Mouse (Mus musculus) heart, embryonic 15.5 days (tissue): Measurements from ENCODE around the gene Xpr1. TPM values are rescaled to one million over a fixed set of nuclear protein-coding genes. Genes with fewer than 3 reads are reported as not detected.
A peak's percentile ranks its signal among the peaks of the same experiment; 100 is the strongest.

Experiments used
- ATAC-seq: fragments of 200-750 bp; cut with Nextera tagmentation; replicated peaks from 2 replicates; pipeline ENCODE4 v1.8.0; 2017; ENCODE audit warnings: low read depth, moderate TSS enrichment; ENCODE audit not compliant: insufficient number of reproducible peaks, insufficient read depth, low FRiP score
- H3K27ac ChIP-seq: fragments of 300-500 bp; sonication (generic); 2 replicates; pipeline ENCODE4 v1.5.1; 2015; ENCODE audit warnings: mild to moderate bottlenecking, inconsistent platforms
- H3K27me3 ChIP-seq: fragments of 300-500 bp; sonication (generic); 2 replicates; pipeline ENCODE4 v1.6.1; 2015; ENCODE audit warnings: inconsistent platforms
- H3K36me3 ChIP-seq: fragments of 300-500 bp; sonication (generic); 2 replicates; pipeline ENCODE4 v1.6.1; 2015; ENCODE audit warnings: mild to moderate bottlenecking, inconsistent platforms
- H3K4me1 ChIP-seq: fragments of 300-500 bp; sonication (generic); replicated peaks from 2 replicates; pipeline ENCODE4 v1.6.1; 2015; ENCODE audit warnings: inconsistent platforms
- H3K4me2 ChIP-seq: fragments of 300-500 bp; sonication (generic); 2 replicates; pipeline ENCODE4 v1.6.1; 2015; ENCODE audit warnings: inconsistent platforms, mild to moderate bottlenecking, moderate library complexity
- H3K4me3 ChIP-seq: fragments of 300-500 bp; sonication (generic); 2 replicates; pipeline ENCODE4 v1.5.1; 2015; ENCODE audit warnings: mild to moderate bottlenecking, inconsistent platforms
- H3K9ac ChIP-seq: fragments of 300-500 bp; sonication (generic); 2 replicates; pipeline ENCODE4 v1.6.1; 2015; ENCODE audit warnings: mild to moderate bottlenecking, inconsistent platforms
- H3K9me3 ChIP-seq: fragments of 300-500 bp; sonication (generic); replicated peaks from 2 replicates; pipeline ENCODE4 v1.6.1; 2016; ENCODE audit warnings: inconsistent platforms
- WGBS: fragments of 180-500 bp; shearing (Covaris S2); methylation state at CpG from one replicate; pipeline ENCODE4 v1.1.7; 2015; ENCODE audit warnings: mixed read lengths; 5-methylcytosine and 5-hydroxymethylcytosine counted together
- polyA plus RNA-seq: library from polyadenylated mRNA; unstranded; fragments of >200 nt; fragmentation: Nextera tagmentation; extraction: Ambion mirVana; gene quantifications from 2 replicates; pipeline ENCODE4 v1.2.1, GENCODE M21; 2015

Xpr1 gene
- polyA plus RNA-seq, 1 experiment from 2014 or later: 8.9 TPM

DNA sequence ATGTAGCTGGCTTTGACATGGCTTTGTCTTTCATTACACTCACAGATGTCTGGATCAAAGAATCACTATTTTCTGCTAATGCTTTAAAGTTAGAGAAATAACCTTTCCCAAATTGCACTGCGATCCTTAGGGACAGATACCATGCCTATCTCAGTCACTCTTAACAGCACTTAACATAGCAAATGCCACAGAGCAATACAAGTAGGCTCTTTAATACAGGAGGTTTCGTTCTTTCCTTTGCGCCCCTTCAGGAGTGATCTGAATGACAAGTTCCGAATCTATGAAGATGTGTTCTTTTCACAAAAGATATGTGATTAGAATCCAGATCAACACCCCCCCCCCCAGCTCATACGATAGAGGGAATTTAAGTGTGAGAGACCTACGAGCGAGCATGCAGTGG lies 12.1 kb upstream of the Xpr1 start:
- Histone ChIP-seq H3K9ac (no peak overlapping the region), H3K4me2 (0 out of 2 replicates have a peak overlapping the region, but pooled peaks have one; percentile 9), H3K36me3 (no peaks in the 10 kb centered on the region), H3K4me1 (0 out of 2 replicates have a peak, but pooled peaks cover 6% of the 10 kb centered on the region), H3K9me3 (no peaks in the 10 kb centered on the region), H3K4me3 (no peak overlapping the region), H3K27ac (no peak overlapping the region), H3K27me3 (no peaks in the 10 kb centered on the region)
- no peak for ATAC-seq
- 50% methylated on average over 7 of the region's 7 CpGs for WGBS

DNA sequence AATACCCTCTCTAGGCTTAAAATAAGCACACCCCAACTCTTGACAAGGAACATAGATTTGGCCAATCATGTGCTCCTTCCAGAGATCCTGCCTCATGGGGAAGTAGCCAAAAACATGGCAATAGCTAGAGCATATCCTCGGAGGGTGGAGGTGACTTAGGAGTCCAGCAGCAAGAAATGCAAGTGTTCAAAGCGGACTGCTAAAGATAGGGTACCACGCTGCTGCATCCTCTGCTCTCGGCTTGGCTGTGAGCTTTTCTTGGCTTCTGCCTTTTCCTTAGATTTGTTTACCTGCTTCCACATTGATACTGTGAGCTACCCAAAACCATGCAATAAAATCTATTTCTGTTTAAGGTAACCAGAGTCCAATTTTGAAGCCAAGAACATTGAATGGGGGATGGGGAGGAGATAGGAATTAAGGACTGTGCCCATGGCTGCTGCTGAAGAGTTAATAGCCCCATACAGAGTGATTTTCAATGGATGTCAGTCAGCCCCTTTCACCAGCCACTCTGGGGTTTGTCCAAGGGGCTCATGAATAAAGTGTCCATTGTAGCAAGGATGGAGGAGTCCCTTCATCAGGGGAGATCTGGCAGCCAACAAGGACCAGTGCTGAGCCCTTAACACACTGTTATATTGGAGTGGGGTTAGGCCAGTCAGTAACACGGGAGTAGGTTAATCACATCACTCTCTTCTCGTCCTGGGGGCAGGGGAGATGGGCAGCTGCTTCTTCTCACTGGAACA lies 10.1 kb upstream of the Xpr1 start:
- H3K36me3 ChIP-seq: no peaks in the 10 kb centered on the region
- H3K4me3 ChIP-seq: no peak overlapping the region
- no peaks in the 10 kb centered on the region for H3K27me3 ChIP-seq
- H3K27ac ChIP-seq: no peak overlapping the region
- no peak for ATAC-seq
- 0 out of 2 replicates have a peak, but pooled peaks cover 6% of the 10 kb centered on the region for H3K4me1 ChIP-seq
- no peak overlapping the region for H3K9ac ChIP-seq
- no peak overlapping the region for H3K4me2 ChIP-seq
- H3K9me3 ChIP-seq: no peaks in the 10 kb centered on the region
- 58% methylated on average over 6 of the region's 6 CpGs for WGBS

DNA sequence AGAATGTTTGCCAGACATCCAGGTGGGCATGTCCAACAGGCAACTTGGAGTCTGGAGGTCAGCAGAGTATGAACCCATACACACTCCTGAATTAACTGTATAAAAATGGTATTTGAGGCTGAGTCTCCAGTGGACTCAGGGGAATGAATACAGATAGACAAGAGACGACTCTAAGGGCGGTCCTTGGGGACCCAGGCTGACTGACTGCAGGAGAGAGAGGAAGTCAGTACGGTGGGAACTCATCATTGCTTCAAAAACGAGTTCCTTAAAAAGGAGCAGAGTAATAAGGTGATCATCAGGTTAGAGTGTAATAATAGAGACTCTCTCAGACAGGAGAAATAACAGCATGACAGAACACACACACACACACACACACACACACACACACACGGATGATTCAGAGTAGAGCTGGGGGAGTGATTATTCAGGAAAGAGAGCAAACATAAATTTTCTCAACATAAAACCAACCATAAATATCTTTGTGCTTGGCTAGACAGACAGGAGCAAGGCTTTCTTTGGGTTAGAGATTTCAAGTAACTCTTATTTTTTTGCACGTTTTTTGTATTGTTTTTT lies 8.6 kb upstream of the Xpr1 start:
- Histone ChIP-seq H3K4me1 (0 out of 2 replicates have a peak, but pooled peaks cover 6% of the 10 kb centered on the region), H3K27me3 (no peaks in the 10 kb centered on the region), H3K27ac (no peak overlapping the region), H3K36me3 (no peaks in the 10 kb centered on the region), H3K4me2 (no peak overlapping the region), H3K9me3 (no peaks in the 10 kb centered on the region), H3K4me3 (no peak overlapping the region), H3K9ac (no peak overlapping the region)
- 49% methylated on average over 6 of the region's 6 CpGs for WGBS
- ATAC-seq: no peak

DNA sequence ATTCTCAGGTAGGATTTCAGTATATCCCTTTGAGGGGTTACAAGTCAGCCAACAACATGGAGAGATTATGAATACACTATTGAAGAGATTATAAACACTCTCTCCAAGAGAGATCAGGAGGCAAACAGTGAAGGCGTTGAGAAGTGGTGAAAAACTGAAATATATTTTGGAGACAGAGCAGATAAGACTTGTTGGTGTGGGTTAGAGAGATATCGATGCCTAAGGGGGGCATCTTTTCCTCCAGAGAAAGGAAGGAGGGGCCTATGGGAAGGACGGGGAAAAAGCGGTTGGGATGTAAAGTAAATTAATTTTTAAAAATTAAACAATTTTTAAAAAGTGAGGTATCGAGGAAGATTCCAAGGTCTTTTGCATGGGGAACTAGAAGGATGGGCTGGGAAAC lies 8.1 kb upstream of the Xpr1 start:
- H3K9ac ChIP-seq: no peak overlapping the region
- H3K36me3 ChIP-seq: no peaks in the 10 kb centered on the region
- 78% methylated on average over 5 of the region's 5 CpGs for WGBS
- ATAC-seq: no peak
- no peak overlapping the region for H3K4me2 ChIP-seq
- H3K27me3 ChIP-seq: no peaks in the 10 kb centered on the region
- H3K4me1 ChIP-seq: 0 out of 2 replicates have a peak, but pooled peaks cover 6% of the 10 kb centered on the region
- no peaks in the 10 kb centered on the region for H3K9me3 ChIP-seq
- no peak overlapping the region for H3K4me3 ChIP-seq
- H3K27ac ChIP-seq: no peak overlapping the region

DNA sequence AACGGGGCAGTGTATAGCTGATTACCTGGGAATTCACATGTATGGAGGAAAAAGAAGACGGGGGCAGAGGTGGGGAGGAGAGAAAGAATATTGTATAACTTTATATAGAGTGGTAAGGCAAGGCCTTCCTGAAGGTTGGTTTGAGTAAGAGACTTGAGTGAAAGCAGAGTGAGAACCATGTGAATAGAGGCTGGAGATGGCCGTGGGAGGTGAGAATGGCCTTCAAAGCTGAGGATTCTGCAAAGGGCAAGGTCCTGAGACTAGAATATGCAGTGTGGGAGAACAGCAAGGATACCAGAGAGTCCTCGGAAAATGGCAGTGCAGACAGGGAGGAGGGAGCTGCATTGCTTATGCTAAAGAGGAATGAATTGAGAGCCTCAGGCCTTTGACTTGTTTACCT lies 6.6 kb upstream of the Xpr1 start:
- Histone ChIP-seq H3K4me1 (no peaks in the 10 kb centered on the region), H3K4me3 (no peak overlapping the region), H3K9me3 (no peaks in the 10 kb centered on the region), H3K4me2 (no peak overlapping the region), H3K27me3 (no peaks in the 10 kb centered on the region), H3K27ac (no peak overlapping the region), H3K36me3 (no peaks in the 10 kb centered on the region), H3K9ac (no peak overlapping the region)
- WGBS: 72% methylated on average over 4 of the region's 4 CpGs
- no peak for ATAC-seq

DNA sequence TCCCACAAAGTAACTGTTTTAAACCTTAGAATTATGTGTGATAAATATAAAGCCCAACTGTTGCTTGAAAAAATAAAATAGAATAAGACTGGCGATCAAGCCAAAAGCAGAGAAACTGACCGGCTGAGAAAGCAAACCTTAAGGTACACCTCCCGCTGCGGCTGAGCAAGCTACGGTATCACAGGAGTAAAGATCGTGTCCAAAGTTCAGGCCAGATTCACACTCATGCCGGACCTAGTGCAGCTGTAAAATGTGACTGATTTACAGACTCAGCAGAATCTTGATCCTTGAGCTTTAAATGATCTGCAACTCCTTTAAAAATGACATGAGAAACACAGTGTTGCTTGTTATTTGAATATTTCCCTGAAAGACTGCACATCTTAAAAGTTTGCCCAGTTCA lies 4.8 kb upstream of the Xpr1 start:
- 90% methylated on average over 7 of the region's 7 CpGs for WGBS
- H3K36me3 ChIP-seq: no peaks in the 10 kb centered on the region
- H3K4me1 ChIP-seq: peaks cover 6% of the 10 kb centered on the region
- no peaks in the 10 kb centered on the region for H3K27me3 ChIP-seq
- no peak overlapping the region for H3K9ac ChIP-seq
- H3K27ac ChIP-seq: no peak overlapping the region
- H3K9me3 ChIP-seq: no peaks in the 10 kb centered on the region
- no peak overlapping the region for H3K4me2 ChIP-seq
- no peak overlapping the region for H3K4me3 ChIP-seq
- ATAC-seq: no peak

DNA sequence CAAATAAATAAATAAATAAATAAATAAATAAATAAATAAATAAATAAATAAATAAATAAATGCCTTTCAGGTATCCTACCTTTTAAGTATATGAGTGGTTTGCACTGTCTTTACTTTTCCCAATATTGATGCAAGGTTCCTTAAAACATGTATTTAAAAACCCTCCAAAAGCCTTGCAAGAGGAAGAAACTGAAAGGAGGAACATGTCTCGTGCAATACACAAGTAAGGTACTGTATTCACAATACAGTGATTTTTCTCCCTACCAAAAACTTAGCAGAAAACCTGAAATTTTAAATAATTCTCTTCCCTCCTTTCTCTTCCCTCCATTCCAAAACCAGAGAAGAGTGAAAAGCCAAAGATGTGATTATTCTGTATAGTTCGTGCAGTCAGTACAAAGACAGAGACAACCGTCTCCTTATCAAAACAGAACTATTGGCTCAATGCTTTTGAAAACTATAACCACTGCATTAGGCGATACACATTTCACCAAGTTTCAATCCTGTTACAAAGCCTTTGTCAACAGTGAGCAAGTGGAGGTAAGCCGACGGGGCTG lies 991 bp downstream of the Xpr1 start:
- Histone ChIP-seq H3K27ac (peak overlapping the region; percentile 90), H3K27me3 (no peaks in the 10 kb centered on the region), H3K4me2 (peak overlapping the region; percentile 79), H3K9ac (peak overlapping the region; percentile 75), H3K36me3 (no peaks in the 10 kb centered on the region), H3K4me3 (peak overlapping the region; percentile 79), H3K9me3 (no peaks in the 10 kb centered on the region), H3K4me1 (peaks cover 9% of the 10 kb centered on the region)
- 2% methylated on average over 6 of the region's 6 CpGs for WGBS
- no peak for ATAC-seq

DNA sequence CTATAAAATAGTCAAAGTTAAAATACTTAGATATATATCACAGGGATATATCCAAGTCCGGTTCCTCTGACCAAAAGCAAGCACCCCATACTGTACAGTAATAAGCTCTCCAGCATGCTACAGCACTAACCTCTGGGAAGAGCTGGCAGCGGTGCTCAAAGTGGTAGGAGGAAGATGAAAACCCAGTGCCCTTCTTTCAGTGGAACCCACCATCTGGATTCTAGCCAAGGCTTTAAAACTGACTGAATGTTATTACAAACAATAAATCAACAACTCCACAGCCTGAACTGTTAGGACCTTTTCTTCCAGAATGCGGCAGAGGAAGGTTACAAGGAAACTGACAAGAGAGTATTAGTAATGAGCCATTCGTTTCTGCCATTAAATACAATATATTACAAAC lies 1.8 kb downstream of the Xpr1 start:
- H3K27me3 ChIP-seq: no peaks in the 10 kb centered on the region
- no peaks in the 10 kb centered on the region for H3K9me3 ChIP-seq
- no peak overlapping the region for H3K27ac ChIP-seq
- no peaks in the 10 kb centered on the region for H3K36me3 ChIP-seq
- H3K9ac ChIP-seq: no peak overlapping the region
- H3K4me3 ChIP-seq: peak overlapping the region; percentile 19; the same call in 1 of the 2 replicates
- peak overlapping the region; percentile 38 for H3K4me2 ChIP-seq
- H3K4me1 ChIP-seq: peaks cover 9% of the 10 kb centered on the region
- WGBS: 61% methylated on average over 4 of the region's 4 CpGs
- no peak for ATAC-seq

DNA sequence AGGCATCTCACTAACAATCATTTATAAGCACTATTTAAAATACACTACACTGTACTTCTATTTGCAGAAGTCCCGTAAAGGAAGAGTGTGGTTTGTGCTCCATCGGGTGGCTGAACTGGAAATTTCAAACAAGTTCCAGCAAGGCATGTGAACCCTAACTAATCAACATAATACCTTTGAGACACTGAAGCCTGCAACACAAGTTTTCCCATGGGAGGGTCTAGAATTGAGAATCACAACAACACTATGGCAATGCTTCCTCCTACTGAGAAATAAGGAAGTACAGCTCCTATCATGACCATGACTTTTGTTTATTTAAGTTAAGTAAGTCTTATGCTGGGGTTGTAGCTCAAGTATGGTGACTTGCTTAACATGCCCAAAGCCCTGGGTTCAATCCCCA lies 4.5 kb downstream of the Xpr1 start:
- no peak overlapping the region for H3K27ac ChIP-seq
- no peak overlapping the region for H3K9ac ChIP-seq
- H3K9me3 ChIP-seq: no peaks in the 10 kb centered on the region
- H3K27me3 ChIP-seq: no peaks in the 10 kb centered on the region
- no peak overlapping the region for H3K4me3 ChIP-seq
- H3K4me1 ChIP-seq: peaks cover 6% of the 10 kb centered on the region
- no peak for ATAC-seq
- no peaks in the 10 kb centered on the region for H3K36me3 ChIP-seq
- 85% methylated on average over 2 of the region's 2 CpGs for WGBS
- no peak overlapping the region for H3K4me2 ChIP-seq

DNA sequence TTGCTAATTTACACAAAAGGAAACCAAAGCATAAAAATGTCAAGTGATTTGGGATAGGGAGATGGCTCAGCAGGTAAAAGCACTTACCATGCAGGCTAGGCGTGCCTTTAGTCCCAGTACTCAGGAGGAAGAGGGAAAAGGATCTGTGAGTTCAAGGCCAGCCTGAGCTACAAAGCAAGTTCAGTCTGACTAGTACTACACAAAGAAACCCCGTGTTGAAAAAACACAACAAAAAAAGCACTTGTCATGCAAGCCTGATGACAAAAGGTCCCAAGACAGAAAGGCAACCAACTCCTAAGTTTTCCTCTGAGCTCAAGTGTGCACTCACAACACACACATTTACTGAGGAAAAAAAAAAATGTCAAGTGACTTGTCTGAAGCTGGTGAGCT lies 8.6 kb downstream of the Xpr1 start:
- Histone ChIP-seq H3K27me3 (no peaks in the 10 kb centered on the region), H3K27ac (no peak overlapping the region), H3K4me3 (no peak overlapping the region), H3K4me1 (no peaks in the 10 kb centered on the region), H3K9ac (no peak overlapping the region), H3K9me3 (no peaks in the 10 kb centered on the region; the same call in 1 of the 2 replicates), H3K4me2 (no peak overlapping the region), H3K36me3 (no peaks in the 10 kb centered on the region)
- 80% methylated on average over 2 of the region's 2 CpGs for WGBS
- no peak for ATAC-seq

DNA sequence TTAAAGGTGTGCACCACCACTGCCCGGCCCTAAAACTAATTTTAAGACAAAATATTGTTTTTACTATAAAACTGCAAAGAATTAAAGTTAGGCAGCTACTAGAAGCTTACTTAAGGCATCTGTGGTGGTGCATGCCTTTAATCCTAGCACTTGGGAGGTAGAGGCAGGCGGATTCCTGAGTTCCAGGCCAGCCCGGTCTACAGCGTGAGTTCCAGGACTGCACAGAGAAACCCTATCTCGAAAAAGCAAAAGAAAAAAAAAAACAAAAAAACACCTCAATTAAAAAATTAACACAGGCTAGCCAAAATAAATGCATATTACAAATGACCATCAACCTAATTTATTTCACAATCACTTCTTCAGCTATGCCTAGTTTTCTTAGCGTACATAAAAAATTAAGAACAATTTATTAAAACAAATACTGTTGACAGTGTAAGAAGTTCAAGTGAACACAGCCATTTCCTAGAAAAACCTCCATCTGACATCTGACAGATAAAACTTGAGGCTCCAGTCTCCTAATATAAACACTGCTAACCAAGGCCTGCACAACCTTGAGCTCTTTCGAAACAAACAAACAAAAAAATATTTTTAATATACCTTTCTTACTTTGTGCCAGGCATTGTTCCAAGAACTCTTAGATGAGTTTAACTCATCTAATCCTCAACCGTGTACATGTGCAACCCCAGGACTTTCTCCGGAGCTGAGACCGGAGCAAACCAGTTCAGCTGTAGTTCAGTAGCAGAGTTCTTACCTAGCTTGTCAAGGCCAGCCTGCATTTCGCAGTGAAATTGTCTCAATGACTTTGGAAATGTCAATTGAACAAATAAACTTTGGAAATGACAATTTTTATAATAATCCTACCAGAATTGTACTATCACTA lies 9.3 kb downstream of the Xpr1 start:
- ATAC-seq: no peak
- Histone ChIP-seq H3K4me1 (no peaks in the 10 kb centered on the region), H3K36me3 (no peaks in the 10 kb centered on the region), H3K4me3 (no peak overlapping the region), H3K9ac (no peak overlapping the region), H3K27ac (no peak overlapping the region), H3K4me2 (no peak overlapping the region), H3K9me3 (no peaks in the 10 kb centered on the region; the same call in 1 of the 2 replicates), H3K27me3 (no peaks in the 10 kb centered on the region)
- WGBS: 75% methylated on average over 11 of the region's 11 CpGs
